Mouse (Mus musculus) adrenal gland, adult 18-20 months (tissue): ENCODE measurements around the gene Olfr485. TPM values are rescaled to one million over a fixed set of nuclear protein-coding genes. Genes with fewer than 3 reads are reported as not detected.
"Not testable (repeated sequence)": the region's sequence is repeated elsewhere in the genome, so short reads cannot be mapped to it uniquely, and the experiment has no call there.

ENCODE experiments used
- DNase-seq, 2 experiments: peaks; one replicate each; pipeline ENCODE4 v3.0.0; 2021 to 2022; ENCODE audit warnings: low spot score in 2 of 2
- long read RNA-seq, 2 experiments: library from polyadenylated mRNA; stranded (forward); transcript quantifications; one replicate each; pipeline ENCODE4 v2.0.0; 2021
- total RNA-seq, 2 experiments: library from RNA; stranded (reverse); gene quantifications; 1 replicate in 1 of 2; 2 replicates in 1 of 2; pipeline ENCODE4 v1.2.3; 2021

Olfr485 gene
- total RNA-seq, result not detected
- long read RNA-seq, experiment 1, result 0 reads
- long read RNA-seq, experiment 2, result 0 reads

DNA sequence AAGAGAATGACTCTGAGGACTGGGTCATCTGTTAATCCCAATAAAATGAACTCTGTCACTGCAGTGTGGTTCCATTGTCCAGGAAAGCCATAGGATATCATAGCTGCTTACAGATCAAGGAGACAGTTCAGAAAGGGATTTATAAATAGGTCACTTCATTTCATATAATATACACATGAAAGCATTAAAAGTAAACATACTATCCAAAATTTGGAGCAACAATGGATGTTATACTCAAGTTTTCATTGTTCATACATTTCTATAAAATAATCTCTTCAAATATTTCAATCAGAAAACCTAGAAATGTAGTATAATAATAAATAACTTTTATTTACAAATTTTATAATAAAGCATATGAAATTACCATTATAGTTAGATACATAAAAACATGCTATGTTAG is at the start of gene Olfr485:
Gene Olfr485, minus strand, starts transcription at position 101 of the 400 bp plus-strand sequence.
- no peak for DNase-seq

- no peak for DNase-seq
Observed at GRCm38 (mm10) chr7:108196938-108197337, 37.3 kb upstream of the Olfr485 start.

DNA sequence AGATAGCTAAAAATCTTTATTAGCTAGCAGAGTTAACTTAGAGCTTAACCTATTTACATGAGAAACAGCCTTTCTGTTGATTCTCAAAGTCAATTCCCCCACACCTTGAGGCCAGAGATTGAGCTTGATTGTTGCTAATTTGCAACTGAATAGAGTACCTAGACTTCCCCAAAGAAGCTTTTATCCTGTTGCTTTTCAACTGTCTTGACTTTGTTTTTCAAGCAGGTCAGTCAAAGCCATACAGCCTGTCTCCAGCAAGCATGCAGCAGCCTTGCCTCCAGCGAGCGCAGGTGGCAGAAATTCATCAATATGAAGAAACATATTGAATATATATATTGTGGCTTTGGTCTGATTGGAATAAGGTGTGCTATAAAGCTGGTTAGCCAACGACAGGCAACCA is 36.7 kb upstream of the Olfr485 start:
- DNase-seq, result not testable (repeated sequence)

GRCm38 (mm10) chr7:108192714-108193113 is 33.0 kb upstream of the Olfr485 start:
- not testable (repeated sequence) for DNase-seq

- not testable (repeated sequence) for DNase-seq
Observed at GRCm38 (mm10) chr7:108191196-108191595, 31.5 kb upstream of the Olfr485 start.

GRCm38 (mm10) chr7:108185237-108185636 is 25.6 kb upstream of the Olfr485 start:
- DNase-seq, result not testable (repeated sequence)

DNA sequence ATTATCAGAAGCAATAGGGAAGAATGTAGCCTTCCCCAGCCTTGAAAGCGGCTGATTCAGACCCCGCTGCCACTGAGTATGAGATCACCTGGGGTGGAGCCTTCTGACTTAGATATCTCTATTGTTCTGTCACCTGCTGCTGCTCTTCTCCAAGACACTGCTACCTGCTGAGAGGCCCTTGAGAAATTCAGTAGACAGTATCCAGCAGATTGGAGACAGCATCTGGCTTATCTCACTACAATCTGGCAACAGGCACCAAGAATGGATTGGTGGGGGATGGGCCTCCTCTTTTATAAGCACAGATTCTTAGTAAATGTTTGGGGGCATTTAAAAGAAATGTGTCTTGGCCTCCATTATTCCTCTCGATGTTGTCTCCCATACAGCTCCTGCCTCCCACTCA is 24.7 kb upstream of the Olfr485 start:
- not testable (repeated sequence) for DNase-seq

GRCm38 (mm10) chr7:108172642-108173041 is 13.0 kb upstream of the Olfr485 start, which contains the start of gene Olfr486:
Olfr486 (minus strand) TSS chr7:108172742.
- not testable (repeated sequence) for DNase-seq

DNA sequence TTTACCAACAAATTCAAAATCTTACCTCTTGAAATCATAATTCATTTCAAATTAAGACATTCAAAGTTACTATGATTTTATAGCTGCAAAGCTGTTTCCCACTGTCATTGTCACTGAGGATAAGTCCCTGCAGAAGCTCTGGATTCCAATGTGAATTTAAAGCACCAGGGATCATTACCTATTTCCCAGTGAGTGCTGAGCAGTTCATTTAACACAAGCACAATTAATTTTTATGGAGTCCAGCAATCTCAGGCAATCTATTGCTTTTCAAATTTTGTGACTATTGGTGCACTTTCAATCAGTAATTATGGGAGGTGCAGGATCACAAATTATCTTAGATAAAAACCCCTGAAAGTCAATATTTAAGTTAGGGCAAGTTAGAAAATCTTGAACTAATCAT is 32.3 kb downstream of the Olfr485 start, which contains the start of gene Olfr484:
Gene Olfr484, minus strand, starts transcription at position 101 of the 400 bp plus-strand sequence.
- no peak for DNase-seq

DNA sequence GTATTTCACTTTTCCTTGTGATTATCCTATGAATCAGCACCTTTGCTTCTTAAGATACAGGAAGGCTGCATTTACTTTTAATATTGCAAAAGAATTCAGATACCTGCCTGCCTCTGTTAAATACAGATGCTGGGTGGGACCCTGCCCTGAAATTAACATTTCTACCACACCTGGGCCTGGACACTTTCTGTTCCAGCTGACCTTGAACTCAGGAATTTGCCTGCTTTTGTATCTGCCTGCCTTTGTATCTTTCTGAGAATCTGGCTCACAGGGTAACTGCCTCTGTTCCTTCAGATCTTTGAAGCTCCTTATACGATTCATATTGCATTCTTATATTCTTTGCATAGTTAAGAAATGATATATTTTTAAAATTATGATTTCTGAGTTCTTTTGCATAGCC is 38.3 kb downstream of the Olfr485 start:
- no peak for DNase-seq

DNA sequence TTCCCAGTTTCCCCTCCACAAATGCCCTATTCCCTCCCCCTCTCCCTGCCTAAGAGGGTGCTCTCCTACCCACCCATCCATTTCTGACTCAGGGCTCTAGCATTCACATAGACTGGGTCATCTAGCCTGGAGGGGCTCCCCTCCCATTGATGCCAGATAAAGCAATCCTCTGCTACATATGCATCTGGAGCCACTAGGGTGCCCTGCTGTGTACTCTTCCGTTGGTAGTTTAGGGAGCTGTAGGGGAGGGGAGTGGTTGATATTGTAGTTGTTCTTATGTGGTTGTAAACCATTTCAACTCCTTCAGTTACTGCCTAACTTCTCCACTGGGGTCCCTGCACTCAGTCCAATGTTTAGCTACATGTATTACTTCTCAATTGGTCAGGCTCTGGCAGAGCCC is 39.0 kb downstream of the Olfr485 start:
- DNase-seq, result no peak

Other genes starting within 250 kb of the Olfr485 start
- not detected for gene Olfr473, start 229.4 kb downstream of the Olfr485 start, total RNA-seq
- not detected for gene Olfr474, start 205.2 kb downstream of the Olfr485 start, total RNA-seq
- not detected for gene Olfr476, start 195.1 kb downstream of the Olfr485 start, total RNA-seq
- gene Olfr477, start 173.2 kb downstream of the Olfr485 start, total RNA-seq, result not detected
- not detected for gene Olfr478, start 125.9 kb downstream of the Olfr485 start, total RNA-seq
- gene Olfr479, start 109.2 kb downstream of the Olfr485 start, total RNA-seq, result not detected
- gene Olfr480, start 92.5 kb downstream of the Olfr485 start, total RNA-seq, result not detected
- not detected for gene Olfr481, start 80.0 kb downstream of the Olfr485 start, total RNA-seq
- gene Olfr482, start 62.3 kb downstream of the Olfr485 start, total RNA-seq, result 1 to 10 TPM; 1.9 to 2.0 TPM
- gene Olfr483, start 59.0 kb downstream of the Olfr485 start, total RNA-seq, result not detected
- gene Olfr484, start 32.4 kb downstream of the Olfr485 start, total RNA-seq, result not detected
- gene Olfr486, start 12.9 kb upstream of the Olfr485 start, total RNA-seq, result not detected
- gene Olfr487, start 54.8 kb upstream of the Olfr485 start, total RNA-seq, result not detected
- not detected for gene Olfr488, start 98.5 kb upstream of the Olfr485 start, total RNA-seq
- gene Olfr490, start 129.1 kb upstream of the Olfr485 start, total RNA-seq, result not detected
- gene Olfr491, start 153.6 kb upstream of the Olfr485 start, total RNA-seq, result not detected
- gene Olfr492, start 163.8 kb upstream of the Olfr485 start, total RNA-seq, result not detected
- not detected for gene Olfr493, start 187.1 kb upstream of the Olfr485 start, total RNA-seq
- gene Olfr494, start 205.5 kb upstream of the Olfr485 start, total RNA-seq, result not detected
- not detected for gene Olfr495, start 233.3 kb upstream of the Olfr485 start, total RNA-seq